Mouse (Mus musculus) 3134 (cell line): ENCODE results near the gene Ngfr.
A peak's percentile ranks its signal among the peaks of the same experiment; 100 is the strongest.
"Not testable (repeated sequence)": the region's sequence is repeated elsewhere in the genome, so short reads cannot be mapped to it uniquely, and the experiment has no call there.

Experiments
- DNase-seq: peaks from one replicate; pipeline ENCODE4 v3.0.0-alpha.2; 2011; ENCODE audit warnings: low spot score; ENCODE audit not compliant: insufficient read length; ENCODE audit errors: extremely low read depth

Ngfr gene

DNA sequence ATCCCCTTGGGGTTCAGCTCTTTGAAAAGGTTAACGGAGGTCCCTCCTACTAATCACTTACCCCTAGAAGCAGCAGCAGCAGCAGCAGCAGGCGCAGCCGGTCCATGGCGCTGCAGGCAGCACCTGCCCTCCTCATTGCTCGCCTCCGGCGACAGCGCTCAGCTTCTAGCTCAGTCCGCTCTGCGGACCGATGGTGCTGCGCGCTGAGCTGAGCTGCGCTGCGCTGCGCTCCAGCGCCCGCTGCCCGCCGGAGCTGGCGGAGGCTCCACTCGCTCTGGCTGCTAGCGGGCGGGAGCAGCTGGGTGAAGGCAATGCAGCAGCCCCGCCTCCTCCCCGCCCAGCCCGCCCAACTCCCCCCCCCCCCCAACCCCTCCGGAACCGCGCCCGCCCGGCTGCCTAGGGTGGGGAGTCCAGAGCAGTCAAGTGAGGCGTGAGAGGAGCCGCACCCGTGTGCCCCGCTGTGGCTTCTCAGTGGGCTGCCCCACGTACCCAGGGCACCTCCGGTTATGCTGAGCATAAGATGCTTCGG lies at the start of gene Ngfr:
Gene Ngfr, minus strand, starts transcription at position 313 of the 529 bp plus-strand sequence.
- DNase-seq = no peak

DNA sequence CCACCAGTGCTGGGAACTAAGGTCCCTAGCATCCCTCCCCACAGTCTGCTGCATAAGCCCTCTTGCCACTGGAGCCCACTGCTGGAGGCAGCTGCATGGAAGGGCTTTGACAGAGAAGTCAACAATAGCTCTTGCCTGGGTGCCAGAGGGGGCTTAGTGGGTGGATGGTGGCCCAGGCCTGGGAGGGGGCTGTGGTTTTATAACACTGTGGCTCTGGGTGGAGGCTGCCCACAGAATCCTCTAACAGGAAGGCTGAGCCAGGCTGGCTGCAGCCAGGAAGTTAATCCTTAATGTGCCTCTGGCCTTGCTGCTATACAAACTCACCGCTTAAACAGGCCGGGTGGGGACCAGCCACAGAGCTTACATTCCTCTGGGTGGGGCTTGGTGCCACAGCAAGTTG lies 47.5 kb upstream of the Ngfr start:
- no peak for DNase-seq

DNA sequence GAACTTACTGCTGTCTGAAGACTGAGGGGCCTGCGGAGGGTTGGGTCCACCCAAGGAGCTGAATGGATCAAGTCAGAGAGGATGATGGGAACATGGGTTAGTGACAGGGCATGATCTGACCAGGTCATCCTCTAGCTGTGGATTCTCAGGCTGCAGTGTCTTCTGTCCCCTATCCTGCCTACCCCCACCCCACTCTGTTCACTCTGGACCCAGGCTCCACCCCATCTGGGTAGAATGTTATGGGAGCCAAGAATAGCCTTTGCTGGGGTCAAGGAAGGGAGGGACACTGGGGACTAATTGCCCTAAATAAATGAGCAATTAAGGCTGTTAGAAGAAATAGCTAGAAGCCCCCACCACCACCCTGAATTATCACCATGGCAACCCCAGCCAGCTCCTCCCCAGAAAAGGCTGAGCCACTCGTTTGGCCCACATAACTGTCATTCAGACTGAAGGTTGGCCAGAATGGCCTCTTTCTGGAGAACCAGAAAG lies 46.0 kb upstream of the Ngfr start:
- no peak for DNase-seq

DNA sequence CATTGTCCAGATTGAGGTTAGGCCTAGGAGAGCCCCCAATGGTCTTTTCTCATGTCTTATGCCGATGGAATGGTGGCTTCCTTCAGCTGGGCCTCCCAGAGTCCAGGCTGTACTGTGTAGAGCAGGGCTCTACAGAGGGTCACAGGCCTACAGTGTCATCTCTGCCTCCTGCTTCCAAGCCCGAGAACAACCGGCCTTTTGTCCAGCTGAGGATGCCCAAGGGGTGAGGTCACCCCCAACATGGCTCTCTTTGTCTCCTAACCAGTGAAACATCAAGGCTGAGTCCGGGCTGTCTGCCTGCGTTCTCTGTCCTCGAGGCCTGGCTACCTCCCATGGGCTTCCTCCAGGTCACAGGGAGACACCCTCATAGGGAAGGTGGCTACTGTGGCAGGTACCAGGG lies 44.9 kb upstream of the Ngfr start:
- DNase-seq = peak; percentile 60

DNA sequence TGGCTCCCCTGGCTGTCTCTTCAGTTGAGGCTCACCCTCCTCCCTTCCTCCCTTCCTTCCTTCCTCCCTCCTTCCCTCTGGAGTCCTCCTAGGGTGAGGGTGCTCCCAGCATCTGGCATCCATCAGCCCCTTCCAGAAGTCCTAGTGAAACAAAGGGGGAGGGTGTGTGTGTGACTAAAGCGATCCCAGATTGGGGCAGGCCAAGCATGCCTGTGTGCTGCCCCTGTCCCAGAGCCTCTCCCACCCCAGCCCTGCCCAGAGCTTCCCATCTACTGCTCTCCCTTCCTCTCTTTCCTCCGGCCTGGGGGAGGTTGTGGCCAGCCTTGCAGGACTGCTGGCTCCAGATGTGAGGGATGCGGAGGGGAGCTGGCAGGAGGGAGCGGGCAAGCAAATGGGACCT lies 43.8 kb upstream of the Ngfr start:
- DNase-seq = no peak

DNA sequence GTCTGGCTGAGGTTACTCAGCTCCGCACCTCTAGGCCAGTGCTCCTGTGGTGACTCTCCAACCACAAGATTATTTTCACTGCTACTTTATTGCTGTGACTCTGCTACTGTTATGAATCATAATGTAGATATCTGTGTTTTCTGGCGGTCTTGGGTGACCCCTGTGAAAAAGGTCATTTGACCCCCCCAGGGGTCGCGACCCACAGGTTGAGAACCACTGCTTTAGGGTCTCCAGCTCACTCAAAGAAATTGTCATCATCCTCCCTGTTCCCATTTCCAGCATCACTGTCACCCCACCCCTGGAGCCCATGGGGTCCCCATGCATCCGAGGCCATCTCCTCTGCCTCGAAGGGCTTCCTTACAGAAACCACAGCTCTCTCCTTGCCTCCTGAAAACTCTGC lies 43.0 kb upstream of the Ngfr start:
- DNase-seq = no peak

DNA sequence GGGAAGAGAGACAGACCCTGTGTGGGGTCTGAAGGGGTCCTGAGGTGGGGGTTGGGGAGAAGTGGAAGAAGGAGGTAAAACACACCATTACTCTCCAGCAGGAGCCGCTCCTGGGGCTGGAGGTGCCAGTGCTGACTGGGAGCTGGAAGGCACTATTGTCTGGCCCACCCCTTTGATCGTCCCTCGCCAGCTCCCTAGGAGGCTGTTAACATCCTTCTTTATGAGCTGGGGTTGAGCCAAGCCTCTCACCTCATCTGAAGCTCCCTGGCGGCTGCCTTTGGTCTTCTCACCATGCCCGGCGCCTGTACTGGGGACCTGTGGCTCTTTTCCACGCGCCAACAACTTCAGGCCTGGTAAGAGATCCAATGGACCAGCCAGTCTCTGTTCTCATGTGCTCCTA lies 34.9 kb upstream of the Ngfr start:
- DNase-seq = no peak

DNA sequence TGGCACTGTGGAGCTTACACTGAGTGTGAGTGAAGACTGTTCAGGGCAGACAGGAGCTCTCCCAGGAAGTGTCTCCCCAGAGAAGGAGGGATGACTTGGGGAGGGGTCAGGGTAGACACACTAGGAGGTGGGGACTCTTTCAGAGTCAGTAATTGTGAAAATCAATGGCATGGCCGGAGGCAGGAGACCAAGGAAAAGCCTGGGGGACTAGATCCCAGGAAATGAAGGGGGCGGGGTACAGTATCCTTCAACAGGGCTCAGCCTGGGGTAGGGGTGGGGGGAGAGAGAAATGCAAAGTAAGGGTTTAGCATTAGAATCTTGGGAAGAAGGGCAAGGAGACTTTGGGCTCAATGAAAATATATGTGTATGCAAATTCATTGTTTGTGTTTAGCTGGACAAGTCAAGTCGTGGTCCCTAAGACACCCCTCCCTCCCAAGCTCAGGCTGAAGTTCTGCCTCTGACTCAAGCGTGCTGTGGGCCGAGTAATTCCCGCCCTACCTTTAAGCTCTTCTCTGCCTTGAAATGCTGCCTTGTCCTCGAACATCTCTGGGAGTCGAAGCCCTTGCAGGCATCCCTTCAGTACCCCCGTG lies 34.1 kb upstream of the Ngfr start:
- DNase-seq = no peak

DNA sequence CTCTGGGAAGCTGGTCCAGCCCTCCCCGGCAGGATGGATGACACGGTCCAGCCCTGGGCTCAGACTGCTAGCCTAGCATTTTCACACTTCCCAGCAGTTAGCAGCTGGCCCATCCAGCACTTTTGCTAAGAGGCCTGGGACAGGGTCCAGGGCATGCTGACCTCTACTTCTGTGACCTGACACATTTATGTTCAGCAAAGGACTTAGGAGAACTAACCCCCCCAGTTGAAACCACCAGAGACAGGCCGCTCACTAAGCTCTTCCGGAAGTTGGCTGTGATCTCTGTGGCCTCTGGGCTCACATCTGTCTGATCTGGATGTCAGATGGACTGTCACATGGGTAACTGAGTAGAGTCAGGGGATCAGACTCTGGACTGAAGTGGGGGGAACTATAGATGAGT lies 33.5 kb upstream of the Ngfr start:
- DNase-seq = no peak

DNA sequence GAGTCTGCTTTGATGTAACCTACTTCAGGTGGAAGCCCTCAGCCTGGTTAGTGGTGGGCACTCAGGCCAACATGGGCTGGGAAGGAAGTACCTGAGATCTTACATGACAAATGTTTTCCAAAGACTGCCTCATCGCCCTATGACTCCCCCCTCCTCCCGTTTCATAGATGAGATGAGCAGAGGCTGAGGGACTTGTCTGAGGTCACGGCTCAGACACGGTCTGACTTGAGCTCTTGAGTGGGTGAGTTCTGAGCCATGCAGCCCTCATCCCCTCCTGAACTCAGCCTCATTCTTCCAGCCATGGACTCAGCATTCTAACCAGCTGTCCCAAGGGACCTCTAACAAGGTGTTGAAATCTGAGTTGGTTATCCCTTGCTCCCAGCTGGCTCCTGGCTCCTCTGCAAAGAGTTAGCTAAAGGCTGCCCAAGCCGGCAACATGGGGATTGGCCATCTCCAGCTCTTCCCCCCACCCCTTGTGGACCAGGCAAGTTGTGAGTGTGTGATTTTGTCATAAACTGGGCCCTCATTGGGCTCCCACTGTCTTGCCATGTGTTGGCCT lies 32.4 kb upstream of the Ngfr start:
- no peak for DNase-seq

DNA sequence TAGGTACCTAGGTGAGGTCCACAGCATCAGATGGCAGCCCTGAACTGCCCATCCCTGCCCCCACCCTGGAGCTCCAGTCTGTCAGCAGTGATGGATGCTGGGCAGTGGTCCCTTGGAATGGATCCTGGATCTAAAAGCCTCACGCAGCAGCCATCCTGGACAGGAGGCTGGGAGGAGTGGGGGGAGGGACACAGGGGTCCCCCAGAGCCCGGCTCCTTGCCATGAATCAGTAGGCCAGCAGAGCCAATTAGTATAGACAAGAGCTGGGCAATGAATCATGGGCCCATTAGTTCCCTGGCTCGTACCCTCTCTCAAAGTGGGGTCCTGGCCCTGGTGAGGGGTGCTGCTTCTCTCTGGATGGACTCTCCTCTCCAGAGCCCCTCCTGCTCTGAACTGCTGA lies 31.5 kb upstream of the Ngfr start:
- no peak for DNase-seq

DNA sequence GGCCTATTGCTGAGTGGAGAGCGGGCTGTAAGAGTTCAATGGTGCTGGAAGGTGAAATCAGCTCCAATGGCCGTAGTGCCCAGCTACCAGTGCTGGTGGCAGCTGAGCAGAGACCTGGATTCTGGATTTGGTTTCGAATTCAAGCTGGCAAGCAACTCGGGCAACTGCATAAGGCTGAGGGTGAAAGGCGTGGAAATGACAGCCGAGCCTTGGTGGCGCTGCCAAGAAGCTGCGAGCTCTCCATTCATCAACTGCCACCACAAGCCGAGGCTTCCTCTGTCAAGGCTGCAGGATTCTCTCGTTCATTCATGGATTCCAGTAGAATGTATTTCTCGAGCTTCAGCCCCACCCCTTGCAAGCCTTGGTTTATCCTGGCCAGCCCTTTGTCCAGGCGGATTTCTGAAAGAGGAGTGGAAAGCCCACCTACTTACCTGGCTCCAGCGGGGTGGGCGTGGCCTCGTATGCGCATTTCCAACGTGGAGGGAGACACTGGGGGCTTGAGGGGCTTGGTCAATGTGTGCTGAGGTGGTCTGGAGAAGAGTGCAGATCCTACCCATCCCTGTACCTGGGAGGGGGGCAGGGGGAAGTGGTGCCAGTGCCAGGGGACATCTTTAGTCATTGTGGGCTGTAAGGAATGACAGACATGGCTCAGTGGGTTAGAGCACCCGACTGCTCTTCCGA lies 30.4 kb upstream of the Ngfr start:
- peak; percentile 30 for DNase-seq

DNA sequence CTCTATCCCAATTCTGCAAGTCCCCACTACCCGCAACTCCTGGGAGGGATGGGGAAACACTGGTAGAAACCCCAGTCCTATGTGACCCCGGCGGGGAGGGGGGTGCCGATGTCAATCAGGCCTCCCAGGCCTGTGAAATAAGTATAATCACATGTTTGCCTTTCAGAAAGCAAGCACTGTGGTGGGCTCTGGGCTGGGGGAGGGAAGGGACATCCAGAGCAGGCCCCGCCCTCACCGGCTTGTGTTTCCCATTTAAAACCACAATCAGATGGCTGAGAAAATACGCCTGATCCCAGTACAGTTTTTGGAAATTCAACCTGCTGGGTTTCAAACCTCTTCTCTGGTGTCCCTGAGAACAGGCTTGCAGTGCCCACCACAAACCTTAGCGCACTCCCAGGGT lies 27.2 kb upstream of the Ngfr start:
- no peak for DNase-seq

DNA sequence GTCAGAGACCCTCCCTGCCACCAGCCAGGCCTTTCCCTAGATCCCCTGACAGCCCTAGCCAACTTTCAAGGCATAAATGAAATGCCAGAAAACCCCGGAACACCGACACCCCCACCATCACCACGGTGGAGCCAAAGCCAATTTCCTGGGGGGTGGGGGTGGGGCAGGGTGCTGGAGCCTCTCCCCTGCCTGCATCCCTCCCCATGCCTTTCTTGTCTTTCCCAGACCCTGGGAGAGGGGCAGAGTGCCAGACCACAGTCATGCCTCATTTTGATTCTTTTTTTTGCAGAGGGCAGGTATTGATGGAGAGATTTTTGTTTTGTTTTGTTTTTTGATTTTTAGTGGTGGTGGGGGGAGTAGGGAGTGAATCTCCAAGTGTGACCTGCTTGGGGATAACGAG lies 23.7 kb upstream of the Ngfr start:
- no peak for DNase-seq

DNA sequence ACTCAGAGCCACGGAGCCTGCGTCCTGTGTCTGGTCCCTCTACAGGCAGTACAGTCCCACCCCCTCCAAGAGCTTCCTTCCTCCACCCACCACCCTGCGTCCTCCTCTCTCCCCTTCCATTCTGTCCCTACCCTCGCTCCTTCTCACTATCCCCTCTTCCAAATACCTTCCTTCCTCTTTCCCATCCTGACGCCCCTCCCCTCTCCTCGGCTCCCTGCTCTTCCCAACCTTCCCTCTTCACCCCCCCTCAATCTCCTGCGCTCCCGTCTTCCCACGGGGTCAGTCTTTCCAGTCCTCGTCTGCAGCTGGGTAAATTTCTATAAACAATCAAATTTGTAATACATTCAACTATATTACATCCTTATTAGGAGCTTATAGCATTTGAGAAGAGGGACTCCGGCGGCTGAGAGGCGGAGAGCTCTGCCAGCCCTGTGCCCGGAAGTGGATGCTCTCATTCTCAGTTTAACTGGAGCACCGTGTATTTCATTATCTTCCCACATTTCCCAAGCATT lies 22.9 kb upstream of the Ngfr start:
- DNase-seq = no peak

DNA sequence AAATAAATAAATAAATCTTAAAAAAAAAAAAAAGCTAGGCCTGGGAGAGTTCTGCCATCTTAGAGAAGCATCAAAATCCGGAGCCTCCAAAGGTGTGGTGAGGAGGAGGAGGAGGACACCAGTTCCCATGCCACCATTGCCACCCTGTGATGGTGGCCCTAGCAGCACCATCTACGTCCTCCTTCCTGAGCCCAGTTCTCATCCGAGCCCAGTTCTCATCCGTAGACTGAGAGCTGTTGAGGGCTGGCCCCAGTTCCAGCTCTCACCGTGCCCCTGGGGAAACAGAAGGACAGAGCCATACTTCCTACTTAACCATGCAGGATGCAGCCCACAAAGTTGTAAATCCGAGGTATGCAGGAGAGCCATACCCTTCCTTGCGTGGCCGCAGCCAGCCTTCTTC lies 22.4 kb upstream of the Ngfr start:
- no peak for DNase-seq

DNA sequence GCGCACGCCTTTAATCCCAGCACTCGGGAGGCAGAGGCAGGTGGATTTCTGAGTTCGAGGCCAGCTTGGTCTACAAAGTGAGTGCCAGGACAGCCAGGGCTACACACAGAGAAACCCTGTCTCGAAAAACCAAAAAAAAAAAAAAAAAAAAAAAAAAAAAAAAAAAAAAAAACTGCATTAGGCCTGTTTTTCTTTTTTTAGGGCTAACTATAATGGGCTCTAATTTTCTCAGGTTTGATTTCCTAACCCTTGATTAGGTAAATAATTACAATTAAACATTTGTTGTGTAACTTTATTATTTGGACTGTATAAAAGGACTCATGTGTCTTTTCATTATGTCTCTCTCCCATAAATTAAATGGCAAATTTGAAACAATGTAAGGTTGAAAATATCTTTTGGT lies 19.8 kb upstream of the Ngfr start:
- DNase-seq = not testable (repeated sequence)

DNA sequence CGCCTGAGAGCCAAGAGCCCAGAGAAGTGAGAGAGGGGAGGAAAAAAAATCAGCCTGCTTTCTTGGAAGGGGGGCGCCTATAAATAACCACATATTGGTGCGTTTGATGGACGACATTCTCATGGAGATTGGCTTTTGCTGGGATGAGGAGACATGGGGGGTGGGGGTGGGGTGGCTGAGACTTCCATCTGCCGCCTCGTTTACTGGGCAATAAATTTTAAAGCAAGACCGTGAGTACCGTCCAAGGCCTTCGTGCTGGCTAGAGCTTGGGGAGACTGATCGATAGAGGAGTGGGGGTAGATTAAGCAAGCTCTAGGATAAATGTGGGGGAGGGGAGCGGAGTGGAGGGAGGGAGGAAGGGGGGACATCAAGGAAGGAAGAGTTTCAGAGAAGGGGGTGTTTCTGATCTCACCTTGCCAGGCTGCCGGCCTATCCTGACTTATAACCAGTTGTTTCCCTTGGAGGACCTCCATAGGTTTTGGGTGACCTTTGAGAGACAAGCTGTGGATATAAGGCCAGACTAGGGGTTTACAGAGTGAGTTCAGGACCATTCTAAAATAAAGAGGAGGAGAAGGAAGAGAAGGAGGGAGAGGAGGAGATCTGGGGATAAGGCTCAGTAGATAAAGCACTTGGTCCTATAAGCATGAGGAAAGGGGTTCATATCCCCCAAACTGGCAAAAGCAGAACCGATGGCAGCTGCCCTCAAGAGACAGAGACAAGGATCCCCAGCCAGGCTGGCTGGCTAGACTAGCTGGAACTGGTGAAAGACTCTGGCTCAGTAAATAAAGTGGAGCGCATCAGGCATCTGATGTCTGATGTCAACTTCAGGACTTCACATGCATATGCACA lies 10.9 kb upstream of the Ngfr start:
- no peak for DNase-seq

DNA sequence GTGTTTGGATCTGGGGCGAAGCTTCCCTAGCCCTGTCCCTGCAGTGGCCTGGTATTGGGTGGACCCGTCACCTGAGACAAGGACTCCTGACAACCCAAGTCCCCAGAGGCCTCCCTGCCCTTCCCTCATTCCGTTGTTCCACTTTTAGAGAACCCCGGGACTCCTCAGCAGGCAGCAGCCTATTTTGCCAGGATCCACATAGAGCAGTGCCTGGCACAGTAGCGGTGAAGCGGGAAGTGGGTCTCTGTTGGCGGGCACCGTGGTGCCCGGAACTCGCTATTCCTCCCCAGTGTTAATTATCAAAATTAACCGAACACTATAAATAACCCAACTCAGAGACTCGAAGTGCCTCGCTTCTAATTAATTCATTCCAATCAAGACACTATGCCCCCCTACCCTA lies 10.2 kb upstream of the Ngfr start:
- no peak for DNase-seq

DNA sequence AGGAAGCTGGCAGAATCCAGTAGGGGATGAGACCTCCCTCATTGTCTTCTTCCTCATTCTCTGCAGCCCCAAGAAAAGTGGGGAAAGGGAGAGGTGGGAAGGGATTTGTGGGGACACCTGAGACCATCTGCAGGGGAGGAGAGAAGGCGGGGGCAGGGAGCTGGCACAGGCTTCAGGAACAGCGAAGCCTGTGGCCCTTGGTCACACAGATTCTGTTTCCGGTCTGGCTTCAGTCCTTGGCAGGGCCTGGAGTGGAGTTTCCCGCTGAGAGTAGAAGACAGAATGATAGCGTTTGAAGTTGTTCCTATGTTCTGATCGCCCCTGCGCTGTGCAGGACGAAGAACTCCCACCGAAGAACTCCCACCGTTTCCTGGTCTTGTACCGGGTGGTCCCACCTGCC lies 9.2 kb upstream of the Ngfr start:
- no peak for DNase-seq

DNA sequence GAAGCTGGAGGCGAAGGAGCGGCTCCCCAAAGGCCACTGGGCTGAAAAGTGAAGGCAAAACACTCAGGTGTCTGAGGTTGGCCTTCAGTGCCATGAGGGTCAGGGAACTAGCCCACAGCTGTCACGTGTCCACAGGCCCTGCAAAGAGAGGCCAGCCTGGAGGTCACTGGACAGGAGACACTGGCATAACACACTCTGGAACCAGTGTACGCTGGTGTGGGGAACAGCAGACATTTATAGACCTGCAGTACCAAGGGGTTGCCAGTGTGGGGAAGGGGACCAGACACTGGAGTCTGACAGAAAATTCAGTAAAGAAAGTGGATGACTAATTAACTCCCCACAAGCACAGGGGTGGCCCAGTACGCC lies 8.6 kb upstream of the Ngfr start:
- DNase-seq = no peak
